Mouse (Mus musculus) embryo, embryonic 11 days (tissue): ENCODE results near the gene 1500015O10Rik.

ENCODE experiments used
- DNase-seq: peaks from one replicate; pipeline ENCODE4 v3.0.0-alpha.2; 2015

Gene 1500015O10Rik

DNA sequence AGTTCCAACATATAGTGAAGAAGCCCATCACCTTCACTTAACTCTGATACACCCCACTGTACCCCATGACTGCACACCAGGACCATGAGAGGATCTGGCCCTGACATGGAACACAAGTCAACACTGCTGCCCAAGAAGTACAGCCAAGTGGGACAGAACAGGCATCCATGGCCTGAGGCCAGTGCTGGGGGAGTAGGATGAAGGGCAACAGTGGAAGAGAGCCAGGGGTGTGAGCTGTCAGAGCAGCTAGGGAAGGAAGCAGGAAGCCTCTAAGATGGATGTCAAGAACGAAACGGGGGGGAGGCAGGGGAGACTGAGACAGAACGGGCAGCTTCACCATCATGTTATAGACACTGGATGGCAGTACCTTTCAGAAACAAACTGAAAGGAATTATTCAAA, 45.7 kb downstream of the 1500015O10Rik start:
- no peak for DNase-seq

DNA sequence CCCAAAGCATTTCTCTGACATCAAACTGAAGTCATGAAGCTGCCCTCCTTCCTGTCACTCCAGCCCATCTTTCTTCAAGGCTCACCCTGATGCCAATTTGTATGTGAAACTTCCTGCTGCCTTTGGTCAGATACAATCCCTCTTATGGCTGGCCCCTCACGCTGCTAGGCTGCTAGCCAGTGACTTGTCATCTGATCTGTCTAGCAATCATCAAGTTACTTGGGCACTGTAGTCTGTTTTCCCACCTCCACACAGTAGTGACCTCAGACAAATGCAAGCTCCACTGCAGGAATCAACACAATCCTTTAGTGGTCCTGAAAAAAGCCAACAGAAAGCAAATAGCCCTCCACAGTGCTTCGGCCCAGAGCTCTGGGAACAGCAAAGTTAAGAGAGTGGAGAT, 50.8 kb downstream of the 1500015O10Rik start:
- no peak for DNase-seq

DNA sequence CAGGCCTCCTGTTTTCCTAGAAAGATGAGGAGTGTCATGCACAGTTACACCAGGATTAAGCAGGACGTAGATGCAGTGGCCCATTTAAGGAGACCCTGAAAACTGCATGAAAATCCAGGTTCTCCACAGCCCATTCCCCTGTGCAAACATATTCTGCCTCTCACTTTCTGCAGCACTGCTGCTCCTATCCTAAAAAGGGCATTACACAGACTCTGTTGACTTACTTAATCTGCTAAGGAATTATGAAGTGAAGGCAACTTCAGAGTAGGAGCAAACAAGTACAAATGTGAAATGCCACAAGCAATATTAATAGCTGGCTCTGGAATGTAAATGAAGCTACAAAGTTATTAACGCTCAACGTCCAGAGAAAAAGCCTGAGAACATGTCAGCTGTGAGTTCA, 51.3 kb downstream of the 1500015O10Rik start:
- DNase-seq, result no peak

DNA sequence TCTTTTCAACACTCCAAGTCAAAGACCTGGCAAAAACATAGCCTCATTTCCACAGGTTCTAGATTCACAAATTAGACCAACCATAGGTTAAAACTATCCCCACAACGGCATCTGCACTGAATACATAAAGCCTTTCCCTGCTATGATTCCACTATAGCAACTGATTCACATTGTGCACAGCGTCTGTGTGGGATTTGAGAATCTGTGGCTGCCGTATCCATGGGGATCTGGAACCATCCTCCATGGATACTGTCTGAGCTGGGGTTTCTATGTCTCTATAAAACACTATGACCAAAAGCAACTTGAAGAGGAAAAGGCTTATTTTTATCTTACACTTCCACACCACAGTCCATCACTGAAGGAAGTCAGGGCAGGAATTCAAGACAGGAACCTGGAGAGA, 52.3 kb downstream of the 1500015O10Rik start:
- DNase-seq, result no peak

DNA sequence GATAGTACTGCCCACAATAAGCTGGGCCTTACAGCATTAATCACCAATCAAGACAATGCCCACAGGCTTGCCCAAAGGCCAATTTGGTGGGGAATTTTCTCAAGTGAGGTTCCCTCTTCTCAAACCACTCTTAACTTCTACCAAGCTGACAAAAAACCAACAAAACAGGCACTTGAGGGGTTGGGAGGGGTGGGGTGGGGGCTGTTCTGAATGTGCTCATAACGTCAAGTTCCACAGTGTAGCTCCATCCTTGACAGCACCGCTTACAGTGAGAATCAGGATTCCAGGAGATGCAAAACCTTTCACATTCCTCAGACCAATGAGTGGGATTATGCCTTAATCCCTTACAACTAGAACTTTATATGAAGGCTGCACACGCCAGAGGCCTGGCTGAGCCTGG, 52.8 kb downstream of the 1500015O10Rik start:
- no peak for DNase-seq

DNA sequence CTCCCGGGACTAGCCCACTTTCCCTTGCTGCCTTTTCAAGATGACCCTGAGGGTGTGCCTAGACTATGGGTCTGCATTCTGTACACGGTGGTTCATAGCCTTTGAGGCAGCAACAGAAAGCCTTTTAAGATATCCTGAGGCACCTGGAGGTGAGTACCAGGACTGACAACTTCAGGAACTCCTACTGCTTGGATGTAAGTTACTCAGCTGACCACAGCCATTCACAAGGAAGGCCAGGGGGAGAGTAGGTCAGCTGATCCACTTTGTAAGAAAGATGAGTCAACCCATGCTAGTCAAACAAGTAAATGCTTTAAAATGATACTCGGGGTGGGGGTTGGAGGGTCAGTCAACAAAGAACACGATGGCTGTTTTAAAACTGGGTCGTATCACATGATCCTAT, 54.9 kb downstream of the 1500015O10Rik start:
- no peak for DNase-seq

DNA sequence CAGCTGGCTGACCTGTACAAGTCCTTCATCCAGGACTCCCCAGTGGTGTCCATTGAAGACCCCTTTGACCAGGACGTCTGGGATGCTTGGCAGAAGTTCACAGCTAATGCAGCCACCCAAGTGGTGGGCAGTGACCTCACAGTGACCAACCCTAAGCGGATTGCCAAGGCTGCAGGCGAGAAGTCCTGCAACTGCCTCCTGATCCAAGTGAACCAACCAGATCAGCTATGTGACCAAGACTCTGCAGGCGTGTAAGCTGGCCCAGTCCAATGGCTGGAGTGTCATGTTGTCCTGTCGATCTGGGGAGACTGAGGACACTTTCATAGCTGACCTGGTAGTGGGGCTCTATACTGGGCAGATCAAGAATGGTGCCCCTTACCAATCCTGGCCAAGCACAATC, 56.3 kb downstream of the 1500015O10Rik start:
- no peak for DNase-seq

DNA sequence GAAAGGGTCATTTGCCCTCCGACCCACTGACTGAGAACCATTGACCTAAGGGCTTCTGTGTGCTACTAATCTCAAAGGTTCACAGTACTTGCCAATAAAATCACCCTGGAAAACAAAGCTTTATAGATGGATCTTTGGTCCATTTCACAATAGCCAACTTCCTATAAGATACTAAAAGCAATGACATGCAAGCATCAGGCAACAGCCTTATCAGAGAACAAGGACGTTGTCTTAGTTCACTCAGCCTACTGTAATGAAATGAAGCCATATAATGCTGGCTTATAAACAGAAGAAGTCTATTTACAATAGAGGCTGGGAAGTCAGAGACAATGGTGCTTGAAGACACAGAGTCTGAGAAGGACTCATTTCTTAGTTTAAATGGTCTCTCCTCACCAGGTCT, 59.4 kb downstream of the 1500015O10Rik start:
- no peak for DNase-seq
